Mouse (Mus musculus): ENCODE measurements at regions not wholly inside any gene's neighbourhood (a gene's known extent, or its start where the extent isn't known, plus 50 kb on each side); places are given as distances from the start of the nearest gene placed in this dataset.
A peak's percentile ranks its signal among the peaks of the same experiment; 100 is the strongest.

- no peak for DNase-seq (ENCODE audit: low spot score in 2 of 2)
Measured at GRCm38 (mm10) chr2:51238992-51239391, 90.1 kb upstream of the Rnd3 start.

GRCm38 (mm10) chr2:51238131-51238931 is 89.4 kb upstream of the Rnd3 start:
- no peak for DNase-seq (ENCODE audit: low spot score in 2 of 2)

- DNase-seq (ENCODE audit: low spot score in 2 of 2): peak; percentile 3 to 12
Measured at GRCm38 (mm10) chr2:51237451-51237850, 88.5 kb upstream of the Rnd3 start.

GRCm38 (mm10) chr2:51236852-51237251 is 87.9 kb upstream of the Rnd3 start:
- DNase-seq (ENCODE audit: low spot score in 2 of 2): no peak

- no peak for DNase-seq (ENCODE audit: low spot score in 2 of 2)
Measured at GRCm38 (mm10) chr2:51234427-51234826, 85.5 kb upstream of the Rnd3 start.

GRCm38 (mm10) chr2:51222851-51223250 is 73.9 kb upstream of the Rnd3 start:
- peak in 1 of 2 experiments; percentile 4 for DNase-seq (ENCODE audit: low spot score in 2 of 2)

- no peak for DNase-seq (ENCODE audit: low spot score in 2 of 2)
Measured at GRCm38 (mm10) chr2:51219714-51220113, 70.8 kb upstream of the Rnd3 start.

GRCm38 (mm10) chr2:51207150-51208022 is 58.5 kb upstream of the Rnd3 start:
- DNase-seq (ENCODE audit: low spot score in 2 of 2): no peak

- no peak for DNase-seq (ENCODE audit: low spot score in 2 of 2)
Measured at GRCm38 (mm10) chr2:51206332-51206731, 57.4 kb upstream of the Rnd3 start.

Measured in heart, adult 9 months (tissue).